Mouse (Mus musculus) midbrain, embryonic 10.5 days (tissue): ENCODE data around the gene Scaf1. TPM values are rescaled to one million over a fixed set of nuclear protein-coding genes. Genes with fewer than 3 reads are reported as not detected.

Source experiments
- DNase-seq: peaks from one replicate; pipeline ENCODE4 v3.0.0-alpha.2; 2017; ENCODE audit warnings: low spot score
- H3K27ac ChIP-seq: fragments of 300-500 bp; sonication (generic); replicated peaks from 2 replicates; pipeline ENCODE4 v1.5.1; 2016; ENCODE audit warnings: mild to moderate bottlenecking
- H3K27me3 ChIP-seq: fragments of 300-500 bp; sonication (generic); 2 replicates; pipeline ENCODE4 v1.6.1; 2016; ENCODE audit warnings: low read depth, mild to moderate bottlenecking; ENCODE audit not compliant: poor library complexity, severe bottlenecking
- H3K36me3 ChIP-seq: fragments of 300-500 bp; sonication (generic); 2 replicates; pipeline ENCODE4 v1.6.1; 2016; ENCODE audit warnings: mild to moderate bottlenecking, moderate library complexity
- H3K4me1 ChIP-seq: fragments of 300-500 bp; sonication (generic); 2 replicates; pipeline ENCODE4 v1.6.1; 2016
- H3K4me3 ChIP-seq: fragments of 300-500 bp; sonication (generic); 2 replicates; pipeline ENCODE4 v1.5.1; 2016; ENCODE audit warnings: mild to moderate bottlenecking, moderate library complexity
- H3K9me3 ChIP-seq: fragments of 300-500 bp; sonication (generic); replicated peaks from 2 replicates; pipeline ENCODE4 v1.6.1; 2016; ENCODE audit warnings: mild to moderate bottlenecking
- WGBS: fragments of 180-500 bp; shearing (Covaris S2); methylation state at CpG from one replicate; pipeline ENCODE4 v1.1.7; 2016; 5-methylcytosine and 5-hydroxymethylcytosine counted together
- polyA plus RNA-seq: library from polyadenylated mRNA; unstranded; fragments of >200 nt; fragmentation: Nextera tagmentation; extraction: Ambion mirVana; gene quantifications from 2 replicates; pipeline ENCODE4 v1.2.1, GENCODE M21; 2016

The Scaf1 gene
- polyA plus RNA-seq, 1 experiment from 2014 or later, result 39.6 TPM

DNA sequence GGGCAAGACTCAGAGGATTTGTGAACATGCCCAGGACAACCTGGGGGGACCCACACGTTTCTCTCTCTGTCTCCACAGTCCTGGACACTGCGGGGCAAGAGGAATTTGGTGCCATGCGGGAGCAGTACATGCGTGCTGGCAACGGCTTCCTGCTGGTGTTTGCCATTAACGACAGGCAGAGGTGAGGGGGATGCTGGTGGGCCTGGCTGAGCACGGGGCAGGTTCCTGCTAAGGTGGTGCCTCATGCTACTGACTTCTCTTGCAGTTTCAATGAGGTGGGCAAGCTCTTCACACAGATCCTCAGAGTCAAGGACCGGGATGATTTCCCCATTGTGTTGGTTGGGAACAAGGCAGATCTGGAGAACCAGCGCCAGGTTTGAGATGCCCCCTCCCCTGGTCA lies 4.1 kb upstream of the Scaf1 start:
- DNase-seq, result no peak
- Histone ChIP-seq H3K4me3 (peak overlapping the region; percentile 7; the same call in 1 of the 2 replicates), H3K9me3 (no peaks in the 10 kb centered on the region), H3K27ac (no peak overlapping the region), H3K36me3 (no peaks in the 10 kb centered on the region), H3K27me3 (peaks cover 24% of the 10 kb centered on the region), H3K4me1 (peaks cover 41% of the 10 kb centered on the region)
- 78% methylated on average over 9 of the region's 9 CpGs for WGBS

GRCm38 (mm10) chr7:45019031-45019571 lies 2.9 kb upstream of the Scaf1 start:
- peaks cover 24% of the 10 kb centered on the region for H3K27me3 ChIP-seq
- peak overlapping the region; percentile 72 for H3K4me3 ChIP-seq
- H3K27ac ChIP-seq, result no peak overlapping the region
- no peak for DNase-seq
- 0 out of 2 replicates have a peak, but pooled peaks cover 1% of the 10 kb centered on the region for H3K36me3 ChIP-seq
- H3K9me3 ChIP-seq, result no peaks in the 10 kb centered on the region
- H3K4me1 ChIP-seq, result peaks cover 53% of the 10 kb centered on the region
- WGBS, result 42% methylated on average over 8 of the region's 8 CpGs

DNA sequence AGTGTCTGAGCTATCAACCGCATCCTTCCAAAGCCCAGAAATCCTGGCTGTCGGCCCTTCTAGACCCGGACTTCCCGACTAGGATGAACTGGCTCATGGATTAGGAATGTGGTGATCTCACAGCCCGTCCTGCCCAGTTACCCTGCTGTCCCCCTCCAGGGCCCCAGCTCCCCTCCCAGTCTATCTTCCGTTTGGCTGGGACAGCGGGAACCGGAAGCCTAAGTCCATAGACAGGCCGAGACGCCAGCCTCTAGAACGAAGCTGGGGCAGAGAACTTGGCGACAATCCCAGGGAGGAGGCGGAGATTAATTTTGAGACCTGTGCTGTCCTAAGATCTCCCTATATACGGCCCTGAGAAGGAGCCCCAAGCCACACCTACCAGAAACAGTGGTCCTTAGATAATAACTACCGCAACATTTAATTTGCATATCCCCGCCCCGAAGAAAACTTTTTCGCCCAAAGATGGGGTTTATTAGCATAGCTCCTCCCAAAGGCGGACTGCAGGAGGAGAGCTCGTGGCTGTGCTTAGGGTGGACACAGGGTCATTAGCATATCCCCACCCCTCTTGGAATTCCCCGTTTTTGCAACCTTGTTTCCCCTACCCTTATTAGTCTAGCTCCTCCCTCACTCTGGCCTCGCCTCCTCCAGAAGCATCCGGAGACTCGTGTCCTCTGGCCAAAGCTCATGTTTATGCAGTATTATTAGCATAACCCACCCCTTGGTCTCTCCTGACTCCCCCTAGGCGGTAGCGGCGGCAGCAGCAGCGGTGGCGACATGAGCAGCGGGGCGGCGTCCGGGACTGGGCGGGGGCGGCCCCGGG lies 1.3 kb upstream of the Scaf1 start, which contains the start of gene Rras:
Rras (plus strand) TSS at position 720 of the 820 bp plus-strand sequence.
- H3K9me3 ChIP-seq, result no peaks in the 10 kb centered on the region
- peak within 1 kb of the TSS; percentile 72 for H3K4me3 ChIP-seq
- DNase-seq, result peak; percentile 90
- peaks cover 54% of the 10 kb centered on the region for H3K4me1 ChIP-seq
- peak within 1 kb of the TSS; percentile 89 for H3K27ac ChIP-seq
- peaks cover 16% of the 10 kb centered on the region for H3K36me3 ChIP-seq
- WGBS, result under 1% methylated on average over 36 of the region's 36 CpGs
- peaks cover 24% of the 10 kb centered on the region for H3K27me3 ChIP-seq

DNA sequence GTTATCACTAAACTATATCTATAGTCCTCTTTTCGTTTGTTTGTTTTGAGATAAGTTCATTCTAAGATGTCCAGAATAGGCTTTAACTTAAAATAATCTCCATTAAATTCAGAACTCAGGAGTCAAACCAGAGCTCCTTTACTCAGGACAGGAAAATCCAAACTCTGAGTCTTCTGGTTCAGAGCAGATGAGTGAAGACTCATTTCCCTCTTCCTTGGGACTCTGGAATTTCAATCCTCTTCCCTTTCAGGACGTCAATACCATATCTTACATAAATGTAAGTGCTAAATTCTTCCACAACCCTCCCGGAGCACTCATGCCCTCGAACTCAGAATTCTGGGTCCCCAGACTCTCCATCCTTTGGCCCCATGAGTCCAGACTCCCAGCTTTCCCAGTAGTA lies 598 bp upstream of the Scaf1 start:
- WGBS, result 2% methylated on average over 4 of the region's 4 CpGs
- H3K4me1 ChIP-seq, result peaks cover 54% of the 10 kb centered on the region
- no peak for DNase-seq

GRCm38 (mm10) chr7:45015344-45015956 lies 713 bp downstream of the Scaf1 start:
- Histone ChIP-seq H3K9me3 (no peaks in the 10 kb centered on the region), H3K27me3 (peaks cover 22% of the 10 kb centered on the region), H3K4me3 (peak overlapping the region; percentile 72), H3K27ac (peak overlapping the region; percentile 89), H3K4me1 (peaks cover 50% of the 10 kb centered on the region), H3K36me3 (peaks cover 36% of the 10 kb centered on the region)
- 3% methylated on average over 20 of the region's 20 CpGs for WGBS
- DNase-seq, result no peak

More for the DNA sequence above, 598 bp upstream of the Scaf1 start:
- H3K27ac ChIP-seq, result peak overlapping the region; percentile 89
- no peaks in the 10 kb centered on the region for H3K9me3 ChIP-seq
- H3K36me3 ChIP-seq, result peaks cover 23% of the 10 kb centered on the region
- H3K4me3 ChIP-seq, result peak overlapping the region; percentile 72
- H3K27me3 ChIP-seq, result peaks cover 24% of the 10 kb centered on the region

GRCm38 (mm10) chr7:45014096-45014451 lies 2.1 kb downstream of the Scaf1 start:
- no peak for DNase-seq
- H3K4me1 ChIP-seq, result peaks cover 40% of the 10 kb centered on the region
- no peak overlapping the region for H3K27ac ChIP-seq
- H3K36me3 ChIP-seq, result peaks cover 50% of the 10 kb centered on the region
- H3K27me3 ChIP-seq, result peaks cover 8% of the 10 kb centered on the region
- H3K9me3 ChIP-seq, result no peaks in the 10 kb centered on the region
- no peak overlapping the region for H3K4me3 ChIP-seq
- 94% methylated on average over 3 of the region's 3 CpGs for WGBS

- Histone ChIP-seq H3K36me3 (peaks cover 55% of the 10 kb centered on the region), H3K4me3 (no peak overlapping the region), H3K27me3 (peaks cover 3% of the 10 kb centered on the region), H3K9me3 (no peaks in the 10 kb centered on the region), H3K27ac (no peak overlapping the region), H3K4me1 (peaks cover 34% of the 10 kb centered on the region)
- no peak for DNase-seq
- 95% methylated on average over 16 of the region's 16 CpGs for WGBS
Measured at GRCm38 (mm10) chr7:45013366-45014095, 2.6 kb downstream of the Scaf1 start.

DNA sequence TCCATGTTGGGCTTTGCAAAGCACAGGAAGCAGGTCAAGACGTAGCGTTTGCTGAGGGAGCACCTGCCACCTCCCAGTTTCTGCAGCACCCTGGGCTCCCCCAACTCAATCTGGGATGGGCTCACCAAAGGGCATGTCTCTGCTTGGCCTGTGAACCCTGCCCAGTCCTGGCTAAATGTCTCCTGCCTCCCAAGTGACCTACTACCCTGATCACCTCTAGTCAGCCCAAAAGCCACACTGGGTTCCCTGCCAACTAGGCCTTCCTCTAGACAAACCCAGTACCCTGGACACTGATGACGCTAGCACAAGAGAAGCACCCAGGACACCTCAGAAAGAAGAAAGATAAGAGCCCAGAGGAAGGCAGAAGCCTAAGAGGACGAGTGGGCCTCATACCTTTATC lies 3.3 kb downstream of the Scaf1 start:
- Histone ChIP-seq H3K27me3 (no peaks in the 10 kb centered on the region), H3K4me3 (no peak overlapping the region), H3K4me1 (peaks cover 27% of the 10 kb centered on the region), H3K36me3 (peaks cover 63% of the 10 kb centered on the region), H3K9me3 (no peaks in the 10 kb centered on the region), H3K27ac (no peak overlapping the region)
- 90% methylated on average over 4 of the region's 4 CpGs for WGBS
- no peak for DNase-seq

DNA sequence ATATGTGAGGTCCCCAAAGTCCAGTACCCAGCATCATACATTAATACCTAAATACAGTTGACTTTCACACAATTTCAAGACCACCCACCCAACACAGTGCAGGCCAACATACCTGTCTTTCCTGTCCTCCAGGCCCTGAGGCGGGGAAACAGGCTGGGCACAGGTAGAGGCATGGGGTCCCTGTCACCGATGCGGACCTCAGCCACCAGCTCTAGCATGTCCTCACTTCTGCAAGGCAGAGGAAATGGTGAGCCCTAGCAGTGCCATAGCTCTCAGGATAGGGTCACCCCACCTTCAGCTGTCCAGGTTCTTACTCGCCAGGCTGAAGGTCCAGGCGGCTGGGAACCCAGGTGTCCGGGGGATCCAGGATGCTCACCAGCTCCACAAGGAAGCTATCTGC lies 4.2 kb downstream of the Scaf1 start:
- H3K9me3 ChIP-seq, result no peaks in the 10 kb centered on the region
- WGBS, result 95% methylated on average over 6 of the region's 6 CpGs
- H3K36me3 ChIP-seq, result peaks cover 71% of the 10 kb centered on the region

DNA sequence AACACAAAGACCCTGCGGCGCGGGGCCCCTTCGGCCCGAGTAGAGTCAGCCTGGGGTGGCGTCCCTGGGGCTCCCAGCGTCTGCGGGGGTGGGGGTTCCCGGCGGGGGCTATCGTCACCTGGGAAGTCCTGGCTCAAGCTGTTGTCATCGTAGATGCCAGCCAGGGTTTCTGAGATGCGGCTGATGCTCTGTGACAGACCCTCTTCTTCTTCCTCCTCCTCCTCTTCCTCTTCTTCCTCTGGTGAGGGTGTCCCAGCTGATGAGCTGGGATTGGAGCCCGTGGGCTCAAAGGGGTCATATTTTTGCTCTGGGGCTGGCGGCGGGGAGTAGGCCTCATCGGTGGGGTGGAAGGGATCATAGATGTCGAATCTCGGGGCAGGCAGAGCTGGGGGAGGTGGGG lies 7.8 kb downstream of the Scaf1 start:
- no peak for DNase-seq
- WGBS, result 96% methylated on average over 19 of the region's 19 CpGs
- H3K36me3 ChIP-seq, result peaks cover 100% of the 10 kb centered on the region
- no peak overlapping the region for H3K27ac ChIP-seq
- H3K4me1 ChIP-seq, result no peaks in the 10 kb centered on the region
- H3K4me3 ChIP-seq, result peak overlapping the region; percentile 18; the same call in 1 of the 2 replicates
- H3K27me3 ChIP-seq, result no peaks in the 10 kb centered on the region
- H3K9me3 ChIP-seq, result no peaks in the 10 kb centered on the region

More for the DNA sequence above, 4.2 kb downstream of the Scaf1 start:
- H3K4me1 ChIP-seq, result peaks cover 22% of the 10 kb centered on the region
- H3K27ac ChIP-seq, result no peak overlapping the region
- H3K27me3 ChIP-seq, result no peaks in the 10 kb centered on the region
- DNase-seq, result no peak
- H3K4me3 ChIP-seq, result no peak overlapping the region

DNA sequence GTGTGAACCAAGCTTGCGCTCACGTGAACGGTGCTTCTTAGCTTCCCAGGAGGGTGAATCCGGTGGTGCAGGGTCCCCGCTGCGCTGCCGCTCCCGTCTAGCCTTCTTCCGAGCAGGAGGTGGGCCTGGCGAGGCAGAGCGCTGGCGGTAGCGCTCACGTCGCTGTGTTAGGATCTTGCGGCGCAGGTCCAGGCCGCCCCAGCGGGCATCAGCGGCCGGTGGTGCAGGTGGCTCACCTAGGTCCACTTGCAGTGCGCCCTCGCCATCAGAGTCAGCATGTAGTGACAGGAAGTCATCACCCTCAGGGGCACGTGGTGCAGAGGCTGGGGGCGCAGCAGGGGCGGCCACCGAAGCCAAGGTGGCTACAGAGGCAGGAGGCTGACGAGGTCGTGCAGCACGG lies 8.3 kb downstream of the Scaf1 start:
- no peaks in the 10 kb centered on the region for H3K27me3 ChIP-seq
- no peaks in the 10 kb centered on the region for H3K4me1 ChIP-seq
- DNase-seq, result no peak
- WGBS, result 94% methylated on average over 30 of the region's 30 CpGs
- H3K4me3 ChIP-seq, result peak overlapping the region; percentile 18; the same call in 1 of the 2 replicates
- H3K27ac ChIP-seq, result no peak overlapping the region
- H3K9me3 ChIP-seq, result no peaks in the 10 kb centered on the region
- H3K36me3 ChIP-seq, result peaks cover 100% of the 10 kb centered on the region

- Histone ChIP-seq H3K27ac (no peak overlapping the region), H3K9me3 (no peaks in the 10 kb centered on the region), H3K4me3 (peak overlapping the region; percentile 19; the same call in 1 of the 2 replicates), H3K36me3 (peaks cover 100% of the 10 kb centered on the region), H3K27me3 (no peaks in the 10 kb centered on the region), H3K4me1 (no peaks in the 10 kb centered on the region)
- no peak for DNase-seq
- 95% methylated on average over 29 of the region's 29 CpGs for WGBS
Measured at GRCm38 (mm10) chr7:45007141-45007540, 9.0 kb downstream of the Scaf1 start.
